Mouse (Mus musculus): ENCODE measurements at regions not wholly inside any gene's neighbourhood (a gene's known extent, or its start where the extent isn't known, plus 50 kb on each side); places are given as distances from the start of the nearest gene placed in this dataset.
"Not testable (repeated sequence)": the region's sequence is repeated elsewhere in the genome, so short reads cannot be mapped to it uniquely, and the experiment has no call there.

DNA sequence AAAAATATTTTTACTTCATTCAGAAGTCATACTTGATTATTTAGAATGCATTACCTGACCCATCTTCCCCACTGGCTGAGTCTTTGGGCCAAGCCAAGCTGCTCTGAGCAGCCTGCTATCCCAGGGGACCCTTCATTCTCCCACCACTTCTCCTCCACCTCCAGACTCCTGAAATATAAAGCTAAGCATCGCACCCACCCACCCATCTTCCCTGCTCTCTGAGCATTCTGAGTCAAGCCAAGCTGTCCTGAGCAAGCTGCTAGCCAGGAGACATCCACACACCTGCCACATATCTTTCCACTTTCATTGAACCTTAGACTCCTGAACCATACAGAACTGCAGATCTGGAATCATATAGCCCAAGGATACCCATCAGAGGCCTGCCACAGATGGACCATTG is 1456.2 kb upstream of the Adam24 start:
- peak in 1 of 2 experiments; percentile 7 for DNase-seq (ENCODE audit: low spot score in 2 of 2)

DNA sequence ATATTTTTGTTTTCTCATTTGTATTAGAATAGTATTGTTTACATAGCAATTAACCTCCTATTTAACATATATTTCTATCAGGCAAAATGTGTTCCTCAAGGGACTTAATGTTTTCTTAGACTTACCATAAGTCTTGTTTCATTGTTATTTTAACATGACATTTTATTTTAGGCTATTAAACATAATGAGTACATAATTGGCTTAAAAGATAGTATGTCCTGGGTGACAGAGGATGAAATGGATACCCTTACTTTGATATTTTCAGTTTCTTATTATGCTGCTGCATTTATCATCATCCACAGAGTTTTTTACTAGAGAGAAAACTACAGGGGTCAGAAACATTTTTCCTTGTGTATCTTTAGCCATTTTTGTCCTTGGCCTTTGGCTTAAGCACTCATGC is 1447.6 kb upstream of the Adam24 start:
- no peak for DNase-seq (ENCODE audit: low spot score in 2 of 2)

DNA sequence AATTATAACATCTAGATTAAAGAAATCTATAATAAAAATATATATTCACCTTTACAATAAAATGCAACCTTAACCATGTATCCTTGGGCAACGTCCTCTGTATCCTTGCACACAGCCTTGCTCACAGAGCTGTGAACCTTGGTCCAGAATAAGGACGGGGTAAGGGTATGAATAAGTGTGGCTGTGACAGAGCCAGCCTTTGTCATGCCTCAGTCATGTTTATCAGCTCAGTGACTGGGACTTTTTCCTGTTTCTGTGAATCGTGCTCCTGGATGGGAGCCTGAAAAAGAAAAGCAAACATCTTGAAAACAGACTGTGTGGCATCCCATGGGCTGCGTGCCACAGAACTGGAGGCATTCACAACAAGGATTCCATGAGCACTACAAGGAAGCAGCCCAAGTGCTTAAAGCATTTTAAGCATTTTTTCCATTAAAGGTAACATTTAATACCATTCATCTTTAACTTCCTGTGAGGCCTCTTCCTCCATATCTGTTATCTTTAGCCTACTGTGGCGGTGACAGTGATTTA is 1405.8 kb upstream of the Adam24 start:
- DNase-seq (ENCODE audit: low spot score in 2 of 2), result peak in 1 of 2 experiments; percentile 19

DNA sequence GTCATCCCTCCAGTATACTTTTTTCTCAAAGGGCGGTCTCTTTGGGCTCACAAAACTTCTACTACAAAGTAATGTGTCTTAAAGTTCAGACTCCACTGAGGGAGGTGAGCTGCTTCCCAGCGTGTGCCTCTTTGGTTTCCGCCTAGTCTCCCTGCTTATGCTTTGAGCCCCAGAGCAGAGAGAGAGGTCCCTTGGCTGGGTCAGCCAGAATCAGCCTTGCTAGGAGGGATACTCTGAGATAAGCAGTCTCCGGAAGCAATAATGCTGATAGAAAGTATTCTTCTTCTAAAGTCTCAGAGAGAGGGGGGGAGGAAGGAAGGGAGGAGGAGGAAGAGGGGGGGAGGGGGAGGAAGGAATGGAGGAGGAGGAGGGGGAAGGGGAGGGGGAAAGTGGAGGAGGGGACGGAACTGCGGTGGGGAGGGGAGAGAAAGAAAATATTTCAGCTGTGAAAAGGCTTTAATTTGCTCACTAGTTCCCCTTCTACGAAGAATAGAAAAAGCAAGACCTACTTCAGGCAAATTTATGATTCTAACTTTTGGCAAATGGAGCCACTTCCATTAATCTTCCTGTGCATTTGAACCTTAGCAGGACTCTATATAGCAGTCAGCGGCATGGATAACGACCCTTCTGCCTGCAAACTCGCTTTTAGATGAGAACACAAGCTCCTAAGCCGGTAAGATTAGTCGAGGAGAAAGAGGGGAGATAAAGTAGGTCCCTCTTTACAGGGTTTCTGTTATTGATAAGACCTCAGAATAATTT is 1377.2 kb upstream of the Adam24 start:
- no peak for DNase-seq (ENCODE audit: low spot score in 2 of 2)

DNA sequence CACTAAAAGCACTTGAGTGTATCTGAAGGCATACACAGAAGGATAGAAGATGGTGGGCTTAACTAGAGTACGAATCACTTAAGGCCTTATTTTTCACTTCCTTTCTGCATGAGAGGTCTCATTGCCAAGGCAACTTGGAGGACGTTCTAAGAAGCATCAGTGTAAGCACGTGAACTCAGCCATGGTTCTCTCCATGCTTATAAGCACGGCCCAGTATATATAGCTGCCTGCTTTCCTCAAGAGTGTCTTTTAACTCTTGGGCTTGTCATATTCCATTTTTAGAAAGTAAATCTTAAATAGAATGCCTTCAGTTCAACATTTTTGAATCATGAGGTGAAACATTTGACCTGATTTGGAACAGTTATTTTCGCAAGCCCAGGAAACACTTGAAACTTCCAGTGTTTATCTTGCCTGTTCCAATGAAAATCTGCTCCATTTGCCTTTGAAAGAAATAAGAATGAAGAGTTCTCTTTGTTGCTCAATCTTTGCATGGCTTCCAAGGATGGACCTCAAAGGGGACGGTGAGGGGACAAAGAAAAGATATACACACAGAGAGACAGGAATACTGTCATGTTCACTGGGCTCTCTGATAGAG is 1371.0 kb upstream of the Adam24 start:
- no peak for DNase-seq (ENCODE audit: low spot score in 2 of 2)

DNA sequence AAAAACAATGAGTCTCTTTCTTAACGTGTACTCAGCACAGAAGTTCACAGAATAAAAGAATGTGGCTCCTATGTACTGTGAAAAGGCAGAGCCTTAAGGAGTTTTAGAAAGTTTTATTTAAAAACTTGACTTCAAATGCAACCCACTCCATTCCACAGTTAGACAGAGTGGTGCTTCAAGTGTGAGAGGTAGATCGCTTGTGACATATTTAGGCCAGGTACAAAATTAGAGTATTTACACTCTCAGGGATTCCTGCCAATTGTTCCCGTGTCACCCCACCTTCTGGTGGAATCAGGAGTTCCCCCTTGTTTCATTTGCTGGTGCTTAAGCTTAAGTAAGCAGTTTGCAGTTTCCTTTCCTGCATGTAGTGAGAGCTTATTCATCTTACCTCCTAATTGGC is 1361.0 kb upstream of the Adam24 start:
- peak in 1 of 2 experiments; percentile 7 for DNase-seq (ENCODE audit: low spot score in 2 of 2)

DNA sequence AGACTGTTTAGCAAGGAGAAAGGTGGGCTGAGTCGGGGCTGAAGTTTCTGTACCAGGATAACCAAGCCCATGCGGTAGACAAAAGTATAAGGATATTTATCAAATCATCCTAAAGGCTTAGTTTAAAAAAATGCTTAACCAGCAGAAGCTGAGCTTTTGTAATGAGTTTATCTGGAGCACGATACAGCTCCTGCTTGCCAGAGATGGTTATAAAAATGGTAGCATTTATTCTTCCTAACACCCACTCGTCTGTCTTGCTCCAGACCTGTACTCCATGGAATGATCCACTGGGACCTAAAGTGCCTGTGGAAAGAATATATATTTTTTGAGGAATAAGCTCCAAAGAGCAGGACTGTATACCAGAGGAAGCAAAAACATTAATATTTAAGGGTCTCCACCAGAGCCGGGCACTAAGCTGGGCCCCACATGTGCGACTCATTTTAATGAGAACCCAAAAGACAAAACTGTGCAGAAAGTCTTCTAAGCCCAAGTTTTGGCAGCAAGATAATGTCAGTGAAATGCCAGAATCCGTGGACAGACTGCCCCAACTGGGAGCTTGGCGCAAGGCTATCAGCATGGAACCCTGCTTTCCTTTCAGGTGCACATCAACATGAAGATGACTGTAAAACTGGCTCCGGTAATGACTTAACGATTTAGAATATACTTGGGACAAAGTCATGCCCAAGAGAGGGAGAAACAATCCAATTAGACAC is 1359.2 kb upstream of the Adam24 start:
- DNase-seq (ENCODE audit: low spot score in 2 of 2), result no peak

DNA sequence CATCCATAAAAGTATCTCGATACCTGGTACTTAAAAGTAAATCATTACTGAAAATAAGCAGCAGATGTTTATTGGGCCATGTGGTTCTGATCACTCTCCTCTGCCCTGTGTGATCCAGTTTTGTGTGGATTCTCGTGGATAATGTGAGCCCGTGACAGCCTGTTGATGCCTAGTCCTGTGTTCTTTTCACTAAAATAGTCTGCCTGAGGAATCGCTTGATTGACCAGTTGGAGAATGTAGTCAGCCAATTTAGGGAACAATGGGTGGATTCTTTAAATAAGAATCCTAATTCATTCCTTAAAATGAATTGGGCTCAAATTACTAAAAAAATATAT is 1358.7 kb upstream of the Adam24 start:
- no peak for DNase-seq (ENCODE audit: low spot score in 2 of 2)

DNA sequence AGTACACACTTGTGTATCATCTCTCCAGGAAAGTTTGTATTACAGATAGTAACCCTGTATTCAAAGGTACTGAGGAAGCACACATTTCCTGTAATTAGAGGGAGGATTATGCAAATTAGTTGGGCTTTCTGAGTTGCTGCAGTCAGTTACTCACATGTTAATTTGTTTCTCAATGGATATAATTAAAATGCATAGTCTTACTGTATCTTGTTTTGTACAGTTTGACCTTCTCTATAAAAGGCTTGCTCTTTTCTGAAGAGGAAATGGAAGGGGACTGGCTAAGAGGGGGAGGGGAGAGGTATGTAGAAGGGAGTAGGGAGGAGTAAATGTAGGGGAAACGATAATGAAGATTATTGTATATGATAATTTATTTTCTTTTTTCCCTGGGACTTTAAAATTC is 1345.5 kb upstream of the Adam24 start:
- no peak for DNase-seq (ENCODE audit: low spot score in 2 of 2)

DNA sequence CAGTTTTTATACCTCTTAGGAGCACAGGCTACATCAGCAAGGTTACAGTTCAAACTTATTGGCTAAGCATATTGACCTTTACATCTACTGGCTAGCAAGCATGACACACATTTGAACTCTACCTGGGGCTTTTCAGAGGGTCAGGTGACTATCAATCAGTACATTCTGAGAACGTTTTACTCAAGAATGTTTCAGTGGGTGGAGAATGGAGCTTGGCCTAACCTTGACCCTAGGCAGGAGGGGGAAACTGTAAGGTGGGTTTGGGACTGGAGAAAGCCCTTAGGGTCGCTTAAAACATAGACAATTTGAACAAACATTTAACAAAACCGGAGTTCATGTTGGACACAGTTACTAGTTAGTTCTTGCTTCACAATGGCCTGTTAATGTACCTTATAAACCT is 1330.1 kb upstream of the Adam24 start:
- DNase-seq (ENCODE audit: low spot score in 2 of 2), result no peak

DNA sequence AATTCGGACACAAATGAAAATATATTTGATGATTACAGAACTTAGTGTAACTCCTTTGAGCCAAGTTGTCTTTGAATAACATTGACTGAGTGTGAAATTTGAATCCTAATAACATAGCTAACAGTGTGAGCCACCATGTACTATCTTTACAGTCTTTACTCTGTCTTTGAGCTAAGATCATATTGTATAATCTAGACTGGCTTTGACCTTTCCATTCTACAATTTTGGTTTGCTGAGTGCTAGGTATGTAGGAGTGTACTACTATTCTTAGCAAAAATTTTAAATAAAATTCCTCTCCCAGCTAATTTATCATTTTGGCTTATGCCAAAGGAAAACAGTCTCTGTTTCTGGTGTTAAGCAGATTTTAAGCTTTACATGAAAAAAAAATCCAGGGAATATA is 1328.4 kb upstream of the Adam24 start:
- DNase-seq (ENCODE audit: low spot score in 2 of 2), result no peak

DNA sequence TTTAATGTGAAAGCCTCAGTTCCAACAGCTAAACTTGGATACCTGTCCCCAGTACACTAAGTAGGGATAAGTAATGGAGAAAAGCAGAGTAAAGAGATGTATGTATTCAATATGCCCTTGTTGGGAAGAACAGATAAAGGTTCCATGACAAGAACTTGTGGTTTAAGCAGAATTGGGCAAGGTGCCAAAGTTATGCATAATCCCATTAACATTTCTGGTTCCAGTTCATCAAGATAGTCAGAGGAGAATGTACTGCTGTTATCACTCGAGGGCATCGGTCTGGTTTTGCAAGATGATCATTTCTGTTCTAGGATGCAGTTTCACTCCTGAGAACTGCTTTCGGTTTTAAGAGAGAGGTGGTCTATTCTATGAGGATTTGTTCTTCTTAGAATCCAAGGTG is 1325.9 kb upstream of the Adam24 start:
- no peak for DNase-seq (ENCODE audit: low spot score in 2 of 2)

DNA sequence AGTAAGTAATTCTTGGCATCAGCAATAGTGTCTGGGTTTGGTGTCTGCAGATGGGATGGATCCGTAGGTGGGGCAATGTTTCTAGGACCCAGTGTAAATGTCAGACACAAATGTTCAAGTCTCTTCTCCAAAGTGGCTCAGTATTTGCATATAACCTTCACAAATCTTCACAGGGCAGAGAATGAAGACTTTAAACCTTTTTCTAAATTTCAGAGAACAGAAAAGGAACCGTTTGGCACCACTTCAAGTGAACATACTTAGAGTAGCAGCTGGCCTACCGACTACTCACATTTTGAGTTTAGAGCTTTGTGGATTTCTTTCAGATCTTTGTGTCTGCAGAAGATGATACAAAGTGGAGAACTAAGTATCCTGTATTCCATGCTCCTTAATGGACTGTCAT is 1319.5 kb upstream of the Adam24 start:
- DNase-seq (ENCODE audit: low spot score in 2 of 2), result no peak

DNA sequence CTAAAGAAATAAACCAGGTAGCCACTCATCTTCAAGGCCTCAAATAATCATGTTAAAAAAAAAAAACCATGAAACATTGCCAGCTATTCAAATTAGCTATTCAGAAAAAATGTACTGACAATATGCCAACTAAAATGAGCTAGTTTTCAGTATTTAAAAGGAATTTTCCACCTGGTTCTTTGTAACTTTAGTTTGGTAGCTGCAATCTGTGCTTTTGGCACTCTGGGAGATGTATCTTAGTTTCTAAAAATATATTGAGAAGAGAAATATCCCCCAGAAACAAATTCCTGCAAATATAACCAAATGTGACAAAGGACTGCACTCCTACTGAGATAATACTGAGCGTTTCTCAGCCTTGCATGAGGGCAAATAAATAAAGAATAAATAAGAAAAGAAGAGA is 1317.8 kb upstream of the Adam24 start:
- DNase-seq (ENCODE audit: low spot score in 2 of 2), result no peak

DNA sequence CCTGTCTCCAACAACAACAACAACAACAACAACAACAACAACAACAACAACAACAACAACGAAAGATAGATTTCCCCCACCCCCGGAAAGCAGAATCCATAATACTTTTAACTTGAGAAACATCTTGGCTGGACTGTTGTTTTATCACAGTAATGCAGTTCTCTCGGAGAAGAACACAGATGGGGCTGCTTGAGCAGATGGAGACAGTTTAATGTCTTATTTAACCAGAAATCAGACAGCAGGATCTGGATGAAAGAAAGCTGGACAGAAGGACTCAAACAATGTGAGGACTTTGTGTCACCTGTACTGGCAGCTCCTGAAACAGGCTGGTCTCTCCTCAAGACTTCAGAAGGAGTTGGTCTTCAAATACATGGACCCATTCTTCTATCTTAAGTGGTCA is 1317.0 kb upstream of the Adam24 start:
- DNase-seq (ENCODE audit: low spot score in 2 of 2), result no peak

DNA sequence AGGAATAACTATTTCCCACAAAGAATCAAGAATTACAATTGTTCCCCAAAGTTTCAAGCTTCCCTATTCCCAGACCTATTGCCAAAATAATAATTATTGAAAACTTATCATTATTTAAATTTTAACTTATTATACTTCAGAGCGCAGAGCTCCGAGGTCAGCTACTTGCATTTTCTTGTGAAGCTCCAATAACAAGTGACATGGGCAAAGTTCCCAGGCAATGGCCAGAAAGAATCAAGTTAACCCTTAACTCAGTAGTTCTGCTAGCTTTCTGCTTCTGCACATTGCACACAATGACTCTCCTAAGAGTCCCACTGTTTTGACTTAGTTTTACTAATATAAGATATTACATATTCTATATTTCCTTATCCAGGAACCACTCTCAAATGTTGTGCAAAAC is 1308.5 kb upstream of the Adam24 start:
- DNase-seq (ENCODE audit: low spot score in 2 of 2), result not testable (repeated sequence)

All from frontal cortex, postnatal 14 days (tissue).